23 mouse cellular contexts compared by ENCODE assay signal in the genomic region with DNA sequence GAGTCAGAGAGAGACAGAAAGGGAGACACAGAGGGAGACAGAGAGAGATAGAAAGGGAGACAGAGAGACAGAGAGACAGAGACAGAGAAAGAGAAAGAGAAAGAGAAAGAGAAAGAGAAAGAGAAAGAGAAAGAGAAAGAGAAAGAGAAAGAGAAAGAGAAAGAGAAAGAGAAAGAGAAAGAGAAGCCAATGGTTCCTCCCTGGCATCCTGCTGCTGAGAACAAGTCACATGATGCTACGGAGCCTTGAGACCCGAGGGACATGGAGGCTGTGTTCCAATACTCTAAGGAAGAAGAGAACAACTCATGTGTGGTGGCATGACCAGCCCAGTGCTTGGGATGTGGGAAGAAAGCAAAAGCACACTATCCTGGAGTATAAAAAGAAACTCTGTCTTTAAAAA. TPM values are rescaled to one million over a fixed set of nuclear protein-coding genes. Genes with fewer than 3 reads are reported as not detected.
DNase-seq lines count a peak whose midpoint lies in the region; ATAC-seq and TF ChIP-seq lines count a peak whose summit lies in the region.
"Had no signal": no experiment of that assay in that cellular context is flagged by ENCODE, and none has a peak within 500 bp of the region (broad histone marks: within the 10 kb centered on the region; RNA-seq: fewer than 3 reads in every experiment).

No protein-coding gene starts in this region.

- no peaks in the 10 kb centered on the region for H3K9me3 ChIP-seq in megakaryocyte, embryonic 14.5 days
- H3K9me3 ChIP-seq: embryonic facial prominence, embryonic 10.5 days; embryonic facial prominence, embryonic 12.5 days; forebrain, embryonic 13.5 days; forebrain, embryonic 15.5 days; G1E had no signal

- no peaks in the 10 kb centered on the region for H3K36me3 ChIP-seq in megakaryocyte, embryonic 14.5 days (replicated peaks; ENCODE audit: low read length)
- no peaks in the 10 kb centered on the region for H3K36me3 ChIP-seq in C2C12 (ENCODE audit: control insufficient read depth, insufficient read depth)
- H3K36me3 ChIP-seq: embryonic facial prominence, embryonic 10.5 days; embryonic facial prominence, embryonic 12.5 days; forebrain, embryonic 15.5 days; G1E had no signal

- H3K79me2 ChIP-seq in C2C12 (ENCODE audit: control insufficient read depth, insufficient read depth) = no peaks in the 10 kb centered on the region

- no peak for ATAC-seq in megakaryocyte, adult 5-6 weeks (ENCODE audit: poor library complexity, severe bottlenecking)
- ATAC-seq: activated CD4-positive, CD25-positive, alpha-beta regulatory T cell, adult 4 months; forebrain, embryonic 13.5 days; forebrain, embryonic 15.5 days; forebrain, postnatal 0 days; Patski had no signal

- no peaks in the 10 kb centered on the region for H3K4me1 ChIP-seq in megakaryocyte, embryonic 14.5 days
- H3K4me1 ChIP-seq: embryonic facial prominence, embryonic 10.5 days; embryonic facial prominence, embryonic 12.5 days; forebrain, embryonic 13.5 days; forebrain, embryonic 15.5 days had no signal

- H3K79me3 ChIP-seq in C2C12 (ENCODE audit: low read depth) = no peaks in the 10 kb centered on the region

- H3ac ChIP-seq in C2C12 (ENCODE audit: control insufficient read depth, insufficient read length, low read depth) = no peak overlapping the region

- DNase-seq in adipocyte (ENCODE audit: low spot score) = peak; percentile 16
- DNase-seq in lung, postnatal 36 days = no peak
- no peak for DNase-seq in right cerebral cortex, postnatal 4 days
- DNase-seq: adrenal gland, adult 2 months; adrenal gland, postnatal 10 days; adrenal gland, postnatal 25 days; B cell, adult 2 months; cerebellum, adult 11 months; cerebellum, adult 18-20 months; cerebellum, adult 8-10 months; cerebellum, adult 9-11 months; cerebellum, postnatal 25 days; forebrain, postnatal 0 days had no signal

- H3K4me3 ChIP-seq in megakaryocyte, embryonic 14.5 days (replicated peaks) = peak overlapping the region; percentile 86
- H3K4me3 ChIP-seq in C2C12 (ENCODE audit: insufficient read depth, poor library complexity, severe bottlenecking) = no peak overlapping the region
- H3K4me3 ChIP-seq: embryonic facial prominence, embryonic 10.5 days; embryonic facial prominence, embryonic 12.5 days; forebrain, embryonic 13.5 days; forebrain, embryonic 15.5 days had no signal

- no peaks in the 10 kb centered on the region for H3K27me3 ChIP-seq in megakaryocyte, embryonic 14.5 days (replicated peaks)
- H3K27me3 ChIP-seq in C2C12 (ENCODE audit: control insufficient read depth, insufficient read depth, insufficient read length) = no peaks in the 10 kb centered on the region
- H3K27me3 ChIP-seq: embryonic facial prominence, embryonic 12.5 days; forebrain, embryonic 13.5 days; forebrain, embryonic 15.5 days; Patski had no signal

- TF ChIP-seq CTCF in C2C12 (IDR thresholded peaks at IDR 0.05; ENCODE audit: control insufficient read depth, insufficient read depth, insufficient read length) = no peak

TF ChIP-seq in C2C12, 6 proteins besides CTCF, POLR2A, EP300 and RAD21:
- TF ChIP-seq MYOD1 (IDR thresholded peaks at IDR 0.05; ENCODE audit: control insufficient read depth, insufficient read length, low read depth) = no peak
- TF ChIP-seq USF1 (IDR thresholded peaks at IDR 0.05; ENCODE audit: low read depth) = peak; percentile 36

RNA-seq across cellular contexts. Expression of gene Mterf1b, which starts 40.0 kb away (rescaled TPM):
- 0.30 TPM in 1 of 2 replicates, not detected in the other for polyA plus RNA-seq in megakaryocyte, embryonic 14.5 days (2012; ENCODE audit: insufficient read depth, low replicate concordance)
- total RNA-seq in megakaryocyte, adult 5-6 weeks (2015) = 1.4 and 5.0 TPM in 2 replicates
- total RNA-seq in megakaryocyte, adult 5-6 weeks (2017) = 0.98 and 2.8 TPM in 2 replicates
- polyA plus RNA-seq in C2C12 (2012; fragmentation: generic; extraction: Trizol) = 0.88 TPM
- polyA plus RNA-seq: adrenal gland, adult 2 months had no signal
